Mouse (Mus musculus): ENCODE measurements around the gene Cldn13. TPM values are rescaled to one million over a fixed set of nuclear protein-coding genes. Genes with fewer than 3 reads are reported as not detected.

Gene Cldn13
- polyA plus RNA-seq, 1 experiment from 2014 or later, result 0.39 TPM

DNA sequence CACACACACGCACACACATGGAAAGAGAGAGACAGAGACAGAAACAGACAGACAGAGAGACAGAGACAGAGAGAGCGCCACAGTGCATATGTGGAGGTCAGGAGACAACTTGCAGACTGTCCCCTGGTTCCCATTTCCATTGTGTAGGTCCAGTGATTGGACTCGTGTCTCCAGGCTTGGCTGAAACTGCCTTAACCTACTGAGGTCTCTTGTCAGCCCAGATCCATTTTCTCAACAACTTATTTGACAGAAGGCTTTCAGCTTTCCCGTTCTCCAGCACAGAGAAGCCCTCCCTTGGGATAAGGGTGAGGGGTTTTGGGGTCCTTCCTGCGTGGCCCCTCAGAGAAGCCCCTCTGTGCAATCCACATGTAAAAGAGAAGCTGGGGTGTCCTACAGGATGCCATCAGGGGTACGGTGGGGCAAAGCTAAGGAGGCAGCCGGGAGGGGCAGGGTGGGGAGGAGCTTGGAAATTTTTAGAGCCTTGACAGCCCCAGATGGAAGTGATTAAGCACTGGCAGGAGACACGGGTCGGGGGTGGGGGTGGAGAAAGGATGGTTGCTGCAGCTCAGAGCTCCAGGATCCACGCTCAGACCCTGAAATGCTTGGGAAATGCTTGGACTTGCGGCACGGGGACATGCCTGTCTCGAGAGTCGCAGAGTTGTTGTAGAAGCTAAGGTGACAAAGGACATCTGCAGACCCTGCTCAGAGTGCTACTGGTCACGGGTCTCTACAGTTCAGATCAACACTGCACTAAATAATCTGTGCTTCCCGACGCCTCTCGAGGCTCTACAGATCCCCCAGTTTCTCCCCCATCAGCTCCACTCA, 47.8 kb downstream of the Cldn13 start:
- no peak overlapping the region for H3K9ac ChIP-seq
- TF ChIP-seq CTCF (IDR thresholded peaks at IDR 0.05; ENCODE audit: low read depth), result no peak
- no peaks in the 10 kb centered on the region for H3K27me3 ChIP-seq (ENCODE audit: insufficient read depth, low read length)
- no peaks in the 10 kb centered on the region for H3K36me3 ChIP-seq (ENCODE audit: insufficient read depth)
- peak overlapping the region; percentile 24; the same call in 1 of the 2 replicates for H3K27ac ChIP-seq (ENCODE audit: low read depth)
- H3K4me2 ChIP-seq, result peak overlapping the region; percentile 39
- no peaks in the 10 kb centered on the region for H3K9me3 ChIP-seq (ENCODE audit: low read depth, low read length)
- ATAC-seq (ENCODE audit: insufficient read depth), result peak; percentile 57; the same call in 1 of the 2 replicates
- H3K4me1 ChIP-seq (ENCODE audit: insufficient read depth), result peaks cover 4% of the 10 kb centered on the region; the same call in 1 of the 2 replicates
- 25% methylated on average over 18 of the region's 18 CpGs for WGBS
- DNase-seq, result peak; percentile 19
- no peak overlapping the region for H3K4me3 ChIP-seq (ENCODE audit: low read depth, low read length)

DNA sequence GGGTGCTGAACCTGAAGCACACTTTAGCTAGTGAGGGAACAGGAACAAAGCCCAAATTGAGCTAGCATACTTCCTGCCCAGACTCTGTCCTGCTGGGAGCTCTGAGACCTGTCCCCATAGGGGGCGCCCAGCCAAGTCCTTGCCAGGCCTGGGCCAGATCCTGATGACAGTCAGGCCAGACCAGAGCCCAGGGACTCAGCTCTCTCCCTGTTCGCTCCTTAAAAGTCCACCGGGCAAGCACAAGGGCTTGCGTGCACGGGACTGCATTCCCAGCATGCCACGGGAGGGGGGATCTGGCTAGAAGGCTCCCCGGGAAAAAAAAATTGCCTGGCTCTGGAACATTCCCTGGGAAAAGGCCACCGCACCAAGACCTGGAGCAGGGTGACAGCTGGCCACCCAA, 50.2 kb downstream of the Cldn13 start:
- TF ChIP-seq CTCF (IDR thresholded peaks at IDR 0.05; ENCODE audit: low read depth), result peak; percentile 40; the same call in 1 of the 2 replicates
- no peak overlapping the region for H3K27ac ChIP-seq (ENCODE audit: low read depth)
- no peak for ATAC-seq (ENCODE audit: insufficient read depth)

More for the DNA sequence above, 50.2 kb downstream of the Cldn13 start:
- H3K9me3 ChIP-seq (ENCODE audit: low read depth, low read length), result no peaks in the 10 kb centered on the region
- 52% methylated on average over 8 of the region's 8 CpGs for WGBS
- H3K9ac ChIP-seq, result no peak overlapping the region
- no peaks in the 10 kb centered on the region for H3K27me3 ChIP-seq (ENCODE audit: insufficient read depth, low read length)
- H3K4me3 ChIP-seq (ENCODE audit: low read depth, low read length), result no peak overlapping the region
- no peaks in the 10 kb centered on the region for H3K36me3 ChIP-seq (ENCODE audit: insufficient read depth)
- H3K4me2 ChIP-seq, result no peak overlapping the region
- peaks cover 8% of the 10 kb centered on the region; the same call in 1 of the 2 replicates for H3K4me1 ChIP-seq (ENCODE audit: insufficient read depth)
- DNase-seq, result peak; percentile 53

Other genes starting within 250 kb of the Cldn13 start
- 8.2 and 10.0 TPM in 2 replicates for gene Limk1, start 226.9 kb downstream of the Cldn13 start, polyA plus RNA-seq (2014; fragmentation: Nextera tagmentation; extraction: Ambion mirVana)
- 196 and 198 TPM in 2 replicates for gene Eln, start 168.2 kb downstream of the Cldn13 start, polyA plus RNA-seq (2014; fragmentation: Nextera tagmentation; extraction: Ambion mirVana)
- gene Tmem270, start 8.8 kb downstream of the Cldn13 start, polyA plus RNA-seq (2014; fragmentation: Nextera tagmentation; extraction: Ambion mirVana), result not detected in 2 replicates
- gene Mettl27, start 16.8 kb upstream of the Cldn13 start, polyA plus RNA-seq (2014; fragmentation: Nextera tagmentation; extraction: Ambion mirVana), result 23.0 and 23.9 TPM in 2 replicates
- gene Cldn4, start 31.4 kb upstream of the Cldn13 start, polyA plus RNA-seq (2014; fragmentation: Nextera tagmentation; extraction: Ambion mirVana), result 41.9 and 42.4 TPM in 2 replicates
- 137 and 139 TPM in 2 replicates for gene Cldn3, start 70.7 kb upstream of the Cldn13 start, polyA plus RNA-seq (2014; fragmentation: Nextera tagmentation; extraction: Ambion mirVana)
- 60.0 and 71.0 TPM in 2 replicates for gene Abhd11, start 93.6 kb upstream of the Cldn13 start, polyA plus RNA-seq (2014; fragmentation: Nextera tagmentation; extraction: Ambion mirVana)
- 13.2 and 14.5 TPM in 2 replicates for gene Stx1a, start 108.0 kb upstream of the Cldn13 start, polyA plus RNA-seq (2014; fragmentation: Nextera tagmentation; extraction: Ambion mirVana)
- 31.9 and 33.2 TPM in 2 replicates for gene Dnajc30, start 148.7 kb upstream of the Cldn13 start, polyA plus RNA-seq (2014; fragmentation: Nextera tagmentation; extraction: Ambion mirVana)
- gene Bud23, start 149.4 kb upstream of the Cldn13 start, polyA plus RNA-seq (2014; fragmentation: Nextera tagmentation; extraction: Ambion mirVana), result 102 and 116 TPM in 2 replicates
- 5.6 and 7.1 TPM in 2 replicates for gene Vps37d, start 162.7 kb upstream of the Cldn13 start, polyA plus RNA-seq (2014; fragmentation: Nextera tagmentation; extraction: Ambion mirVana)
- 2.1 and 2.5 TPM in 2 replicates for gene Mlxipl, start 174.4 kb upstream of the Cldn13 start, polyA plus RNA-seq (2014; fragmentation: Nextera tagmentation; extraction: Ambion mirVana)
- gene Tbl2, start 234.1 kb upstream of the Cldn13 start, polyA plus RNA-seq (2014; fragmentation: Nextera tagmentation; extraction: Ambion mirVana), result 22.5 and 25.8 TPM in 2 replicates

All from lung, embryonic 14.5 days (tissue).